Mouse (Mus musculus): ENCODE measurements around the gene Rrp36.

The Rrp36 gene

GRCm38 (mm10) chr17:46649811-46650210 lies 24.3 kb downstream of the Rrp36 start:
- no peak for ATAC-seq (ENCODE audit: insufficient number of reproducible peaks, low FRiP score, low TSS enrichment)

- ATAC-seq (ENCODE audit: insufficient number of reproducible peaks, low FRiP score, low TSS enrichment) = no peak
These were observed 25.7 kb downstream of the Rrp36 start for GRCm38 (mm10) chr17:46648436-46648835.

- no peak for ATAC-seq (ENCODE audit: insufficient number of reproducible peaks, low FRiP score, low TSS enrichment)
These were observed 26.9 kb downstream of the Rrp36 start for GRCm38 (mm10) chr17:46647279-46647678.

GRCm38 (mm10) chr17:46646322-46646662 lies 27.9 kb downstream of the Rrp36 start:
- no peak for ATAC-seq (ENCODE audit: insufficient number of reproducible peaks, low FRiP score, low TSS enrichment)

GRCm38 (mm10) chr17:46645561-46646321 lies 28.4 kb downstream of the Rrp36 start, which contains the start of the genes Klc4 and Mrpl2:
Gene Klc4, minus strand, starts transcription at chr17:46646022.
Gene Mrpl2, plus strand, starts transcription at chr17:46646229.
- peak; percentile 50 for ATAC-seq (ENCODE audit: insufficient number of reproducible peaks, low FRiP score, low TSS enrichment)

- no peak for ATAC-seq (ENCODE audit: insufficient number of reproducible peaks, low FRiP score, low TSS enrichment)
These were observed 29.2 kb downstream of the Rrp36 start for GRCm38 (mm10) chr17:46644916-46645475.

- no peak for ATAC-seq (ENCODE audit: insufficient number of reproducible peaks, low FRiP score, low TSS enrichment)
These were observed 29.9 kb downstream of the Rrp36 start for GRCm38 (mm10) chr17:46644152-46644805.

- no peak for ATAC-seq (ENCODE audit: insufficient number of reproducible peaks, low FRiP score, low TSS enrichment)
These were observed 32.1 kb downstream of the Rrp36 start for GRCm38 (mm10) chr17:46642060-46642459.

GRCm38 (mm10) chr17:46639929-46640328 lies 34.2 kb downstream of the Rrp36 start:
- no peak for ATAC-seq (ENCODE audit: insufficient number of reproducible peaks, low FRiP score, low TSS enrichment)

GRCm38 (mm10) chr17:46636831-46637523 lies 37.2 kb downstream of the Rrp36 start:
- peak; percentile 27; the same call in 1 of the 2 replicates for ATAC-seq (ENCODE audit: insufficient number of reproducible peaks, low FRiP score, low TSS enrichment)

GRCm38 (mm10) chr17:46629685-46630441 lies 44.3 kb downstream of the Rrp36 start:
- no peak for ATAC-seq (ENCODE audit: insufficient number of reproducible peaks, low FRiP score, low TSS enrichment)

GRCm38 (mm10) chr17:46628791-46629684 lies 45.1 kb downstream of the Rrp36 start, which contains the start of gene Ptk7:
Gene Ptk7, minus strand, starts transcription at chr17:46629504.
- 0 out of 2 replicates have a peak, but pooled peaks have one; percentile 43 for ATAC-seq (ENCODE audit: insufficient number of reproducible peaks, low FRiP score, low TSS enrichment)

GRCm38 (mm10) chr17:46628471-46628790 lies 45.7 kb downstream of the Rrp36 start:
- no peak for ATAC-seq (ENCODE audit: insufficient number of reproducible peaks, low FRiP score, low TSS enrichment)

- ATAC-seq (ENCODE audit: insufficient number of reproducible peaks, low FRiP score, low TSS enrichment) = no peak
These were observed 46.7 kb downstream of the Rrp36 start for GRCm38 (mm10) chr17:46627409-46627808.

- ATAC-seq (ENCODE audit: insufficient number of reproducible peaks, low FRiP score, low TSS enrichment) = no peak
These were observed 49.6 kb downstream of the Rrp36 start for GRCm38 (mm10) chr17:46624598-46624997.

- ATAC-seq (ENCODE audit: insufficient number of reproducible peaks, low FRiP score, low TSS enrichment) = no peak
These were observed 50.2 kb downstream of the Rrp36 start for GRCm38 (mm10) chr17:46623819-46624557.

GRCm38 (mm10) chr17:46622269-46622668 lies 51.9 kb downstream of the Rrp36 start:
- ATAC-seq (ENCODE audit: insufficient number of reproducible peaks, low FRiP score, low TSS enrichment) = no peak

GRCm38 (mm10) chr17:46621324-46621723 lies 52.8 kb downstream of the Rrp36 start:
- peak; percentile 49; the same call in 1 of the 2 replicates for ATAC-seq (ENCODE audit: insufficient number of reproducible peaks, low FRiP score, low TSS enrichment)

Measured in cerebellum, adult (tissue).